Mouse (Mus musculus) liver, adult 2 months (tissue): ENCODE measurements around the gene Nfe2l3.

ENCODE experiments used
- CTCF ChIP-seq: fragments of 200-500 bp; IDR thresholded peaks from 2 replicates; pipeline ENCODE4 v1.5.1; 2011; ENCODE audit warnings: low read depth, low read length, control low read depth
- POLR2A ChIP-seq: fragments of 200-500 bp; IDR thresholded peaks from 2 replicates; pipeline ENCODE4 v1.6.1; 2011; ENCODE audit warnings: low read length, control low read depth; ENCODE audit not compliant: insufficient read depth; ENCODE audit errors: extremely low read depth

DNA sequence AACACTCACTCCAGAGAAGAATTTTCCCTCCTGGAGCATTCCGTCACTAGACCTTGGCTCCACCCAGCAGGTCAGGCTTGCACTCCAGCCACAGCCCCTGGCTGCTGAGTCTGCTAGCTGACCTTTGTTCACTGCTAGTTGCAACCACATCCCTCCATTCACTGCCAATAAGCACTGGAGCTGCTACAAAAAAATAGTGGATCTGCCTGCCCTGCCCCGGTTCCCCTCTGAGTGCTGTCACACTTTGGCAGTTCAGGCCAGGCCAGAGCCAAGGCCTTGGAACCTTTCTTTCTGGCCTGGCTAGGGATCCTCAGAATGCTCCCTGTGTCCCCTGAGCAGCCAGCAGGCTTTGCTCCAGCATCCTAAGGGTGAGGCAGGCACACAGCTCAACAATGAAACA is 57.3 kb downstream of the Nfe2l3 start:
- TF ChIP-seq POLR2A (no peak), CTCF (no peak)
